Mouse (Mus musculus) Muller cell, postnatal 12 days (primary cell): Measurements from ENCODE around the gene Cyp2ab1.
A peak's percentile ranks its signal among the peaks of the same experiment; 100 is the strongest.
"Not testable (repeated sequence)": the region's sequence is repeated elsewhere in the genome, so short reads cannot be mapped to it uniquely, and the experiment has no call there.

Experiments
- DNase-seq: peaks from one replicate; pipeline ENCODE4 v3.0.0-alpha.2; 2015; ENCODE audit errors: inconsistent ontology term

Cyp2ab1 gene

GRCm38 (mm10) chr16:20325286-20325685 is at the start of gene Cyp2ab1:
Gene Cyp2ab1, minus strand, starts transcription at chr16:20325404.
- no peak for DNase-seq

DNA sequence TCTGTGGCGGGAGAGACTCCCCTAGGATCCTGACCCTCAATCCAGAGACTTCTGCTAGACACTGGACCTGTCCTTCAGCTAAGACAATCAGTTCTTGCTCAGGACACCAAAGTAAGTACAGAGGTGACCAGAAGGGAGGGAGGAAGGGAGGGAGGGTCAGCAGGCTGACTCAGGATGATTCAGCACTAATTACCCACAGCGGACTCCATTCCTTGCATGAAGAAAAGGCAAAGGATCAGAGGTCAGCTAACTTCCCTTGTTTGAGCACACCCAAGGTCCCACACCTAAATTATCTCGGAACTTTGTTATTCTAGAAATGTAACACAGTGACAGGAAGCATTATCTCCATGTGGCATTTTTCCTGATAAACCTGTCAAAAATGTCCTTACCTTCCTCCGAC is 46.5 kb upstream of the Cyp2ab1 start:
- peak; percentile 51 for DNase-seq

- no peak for DNase-seq
Measured at GRCm38 (mm10) chr16:20368221-20368620, 43.0 kb upstream of the Cyp2ab1 start.

GRCm38 (mm10) chr16:20362121-20362520 is 36.9 kb upstream of the Cyp2ab1 start:
- DNase-seq = no peak

DNA sequence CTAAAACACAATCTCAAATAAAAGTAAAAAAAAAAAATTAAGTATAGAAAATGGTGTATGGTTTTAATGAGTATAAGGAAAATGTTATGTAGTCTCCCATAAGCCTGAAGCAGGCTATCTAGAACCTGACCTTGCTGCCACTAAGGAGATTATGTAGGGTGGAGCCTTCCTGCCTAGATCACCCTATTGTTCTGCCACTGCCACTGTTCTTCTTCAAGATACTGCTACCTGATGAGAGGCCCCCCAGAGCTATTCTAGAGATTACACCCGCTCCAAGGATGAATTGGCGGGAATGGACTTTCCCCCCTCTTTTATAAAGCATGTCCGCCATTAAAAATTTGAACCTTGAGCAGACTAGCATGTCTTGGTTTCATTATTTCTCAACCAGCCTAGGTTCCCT is 36.3 kb upstream of the Cyp2ab1 start:
- not testable (repeated sequence) for DNase-seq

- DNase-seq = no peak
Measured at GRCm38 (mm10) chr16:20359643-20360295, 34.6 kb upstream of the Cyp2ab1 start.

- no peak for DNase-seq
Measured at GRCm38 (mm10) chr16:20357837-20358236, 32.6 kb upstream of the Cyp2ab1 start.

DNA sequence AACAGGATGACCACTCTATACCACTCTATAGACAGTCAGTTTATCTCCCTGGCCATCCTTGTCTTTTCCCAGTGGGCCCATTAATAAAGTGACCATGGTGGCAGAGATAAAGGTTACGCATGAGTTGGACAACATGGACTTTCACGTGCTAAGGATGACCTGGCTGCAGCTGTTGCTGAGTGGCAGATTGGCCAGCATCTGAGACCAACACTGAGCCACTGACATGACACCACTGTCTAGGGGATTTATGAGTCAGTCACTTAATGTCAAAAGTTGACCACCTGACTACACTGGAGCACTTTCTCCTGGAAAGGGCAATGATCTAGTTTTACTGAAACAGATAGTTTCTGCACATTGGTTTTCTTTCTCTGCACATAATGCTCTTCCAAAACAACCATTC is 29.6 kb upstream of the Cyp2ab1 start:
- DNase-seq = no peak

- DNase-seq = peak; percentile 3
Measured at GRCm38 (mm10) chr16:20354011-20354410, 28.8 kb upstream of the Cyp2ab1 start.

DNA sequence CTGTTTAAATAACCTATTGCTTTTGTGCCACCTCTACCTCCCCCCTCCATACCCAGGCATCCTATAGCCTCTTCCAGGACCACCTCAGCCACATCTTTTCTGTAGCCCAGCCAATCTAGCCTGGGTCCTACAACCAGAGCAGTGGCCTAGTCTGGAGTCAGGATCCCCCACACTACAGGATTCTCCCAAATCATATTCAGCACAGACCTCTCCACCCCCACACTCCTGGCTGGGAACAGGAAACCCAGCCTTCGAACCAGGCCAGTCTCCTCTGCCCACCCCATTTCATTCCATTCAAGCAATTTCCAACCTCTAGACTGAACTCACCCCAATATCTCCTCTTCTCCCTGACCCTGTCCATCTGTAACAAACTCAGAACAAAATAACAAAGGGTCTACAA is 20.3 kb upstream of the Cyp2ab1 start:
- DNase-seq = no peak

- peak; percentile 9 for DNase-seq
Measured at GRCm38 (mm10) chr16:20338616-20339015, 13.4 kb upstream of the Cyp2ab1 start.

DNA sequence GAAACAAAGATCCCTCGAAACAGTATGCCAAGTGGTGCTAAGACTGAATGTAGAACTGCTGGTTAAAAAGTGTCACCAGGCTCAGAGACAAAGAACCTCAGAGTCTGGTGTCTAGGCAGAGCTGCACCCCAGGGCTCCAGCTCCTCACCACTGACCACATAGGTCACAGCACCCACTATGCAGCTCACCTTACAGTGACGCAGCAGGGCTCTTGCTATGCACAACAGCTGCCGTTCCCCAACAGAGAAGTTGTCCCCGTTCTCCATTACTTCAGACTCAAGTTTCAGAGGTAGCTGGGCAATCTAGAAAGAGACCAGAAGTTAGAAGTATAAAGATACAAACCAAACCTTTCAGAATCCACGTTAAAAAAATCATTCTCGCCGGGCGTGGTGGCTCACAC is 9.7 kb upstream of the Cyp2ab1 start:
- DNase-seq = no peak

GRCm38 (mm10) chr16:20328306-20328705 is 3.1 kb upstream of the Cyp2ab1 start:
- no peak for DNase-seq

- no peak for DNase-seq
Measured at GRCm38 (mm10) chr16:20323907-20324306, 1.3 kb downstream of the Cyp2ab1 start.

- DNase-seq = no peak
Measured at GRCm38 (mm10) chr16:20322274-20322673, 2.9 kb downstream of the Cyp2ab1 start.

DNA sequence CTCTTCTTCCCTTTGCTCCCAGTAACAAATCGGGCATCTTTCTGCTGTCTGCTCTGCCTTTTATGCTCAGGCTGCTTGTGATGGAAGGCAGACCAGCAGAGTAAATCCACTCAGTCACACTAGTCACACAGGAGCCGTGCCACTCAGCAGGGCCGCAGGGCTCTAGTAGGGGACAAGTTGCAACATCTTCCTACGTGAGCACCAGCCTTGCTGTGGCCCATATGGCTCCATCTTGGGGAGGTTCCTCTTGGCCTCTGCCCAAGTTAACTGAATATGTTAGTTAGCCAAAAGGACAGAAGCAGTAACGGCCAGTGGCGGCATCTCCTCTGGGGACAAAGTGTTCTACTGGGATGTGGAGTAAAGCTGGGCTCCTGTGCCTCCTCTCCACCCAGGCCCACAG is 8.4 kb downstream of the Cyp2ab1 start:
- DNase-seq = no peak

DNA sequence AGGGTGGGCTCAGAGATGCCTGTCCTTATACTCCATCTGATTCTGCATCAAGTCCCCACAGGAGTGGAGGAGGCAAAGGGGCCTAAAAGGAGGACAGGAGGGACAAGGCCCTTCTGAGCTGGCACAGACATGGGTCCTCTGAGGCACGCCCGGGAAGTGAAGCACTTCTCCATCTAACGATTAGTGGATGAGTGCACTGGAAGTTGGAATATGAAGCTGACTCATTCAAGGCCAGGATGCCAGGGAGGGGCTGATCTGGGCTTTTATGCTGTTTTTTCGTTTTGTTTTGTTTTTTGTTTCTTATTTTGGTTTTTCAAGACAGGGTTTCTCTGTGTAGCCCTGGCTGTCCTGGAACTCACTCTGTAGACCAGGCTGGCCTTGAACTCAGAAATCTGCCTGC is 9.9 kb downstream of the Cyp2ab1 start:
- peak; percentile 7 for DNase-seq

DNA sequence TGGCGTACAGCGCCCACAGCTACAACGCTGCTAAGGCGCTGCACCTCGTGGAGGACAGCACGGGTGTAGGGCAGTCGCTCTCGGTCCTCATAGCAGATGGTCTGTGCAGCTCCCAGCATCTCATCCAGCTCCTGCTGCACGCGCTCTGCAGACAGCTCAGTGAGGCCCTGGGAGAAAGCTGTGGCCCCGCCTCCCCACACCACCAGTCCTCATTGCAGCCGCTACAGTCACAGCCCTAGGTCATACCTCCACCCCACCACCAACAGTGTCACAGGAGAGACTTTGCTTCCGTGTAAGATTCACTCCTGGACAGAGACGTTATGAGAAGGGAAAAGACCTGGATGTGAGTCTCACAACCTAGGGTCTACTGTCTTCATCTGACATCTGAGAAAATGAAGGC is 12.9 kb downstream of the Cyp2ab1 start:
- no peak for DNase-seq

GRCm38 (mm10) chr16:20301770-20302649 is 23.2 kb downstream of the Cyp2ab1 start, which contains the start of gene Parl:
Gene Parl, minus strand, starts transcription at chr16:20302387.
- peak; percentile 86 for DNase-seq

GRCm38 (mm10) chr16:20300076-20300475 is 25.1 kb downstream of the Cyp2ab1 start:
- DNase-seq = no peak

- DNase-seq = no peak
Measured at GRCm38 (mm10) chr16:20280238-20280637, 45.0 kb downstream of the Cyp2ab1 start.

DNA sequence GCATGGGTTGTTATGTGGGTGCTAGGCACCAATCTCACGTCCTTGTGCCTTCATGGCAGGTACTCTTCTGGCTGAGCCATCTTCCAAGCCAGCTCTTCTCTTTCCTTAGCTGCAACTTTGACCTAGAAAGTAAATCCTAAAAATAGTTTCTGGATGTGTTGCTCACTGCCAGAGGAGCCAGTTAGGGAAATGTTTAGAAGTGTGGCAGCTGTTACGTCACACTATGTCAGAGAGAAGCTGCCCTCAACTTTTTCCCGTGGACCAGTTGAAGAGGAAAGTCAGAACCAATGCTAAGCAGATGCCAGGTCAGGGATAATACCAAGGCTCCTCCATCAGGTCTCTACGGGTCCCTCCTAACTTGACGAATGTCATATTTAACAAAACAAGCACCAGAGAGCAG is 45.8 kb downstream of the Cyp2ab1 start:
- DNase-seq = no peak

- no peak for DNase-seq
Measured at GRCm38 (mm10) chr16:20272994-20273393, 52.2 kb downstream of the Cyp2ab1 start.
